Mouse (Mus musculus) midbrain, embryonic 14.5 days (tissue): ENCODE measurements around the gene Ppef2. TPM values are rescaled to one million over a fixed set of nuclear protein-coding genes. Genes with fewer than 3 reads are reported as not detected.

Experiments
- ATAC-seq: fragments of 200-750 bp; cut with Nextera tagmentation; 2 replicates; pipeline ENCODE4 v1.8.0; 2017; ENCODE audit warnings: moderate number of reproducible peaks, moderate library complexity; ENCODE audit not compliant: low FRiP score, low TSS enrichment
- DNase-seq: peaks from one replicate; pipeline ENCODE4 v3.0.0-alpha.2; 2015
- H3K27ac ChIP-seq: fragments of 300-500 bp; sonication (generic); replicated peaks from 2 replicates; pipeline ENCODE4 v1.5.1; 2014; ENCODE audit warnings: mild to moderate bottlenecking, low read depth, low read length, moderate library complexity
- H3K27me3 ChIP-seq: fragments of 300-500 bp; sonication (generic); 2 replicates; pipeline ENCODE4 v1.6.1; 2014; ENCODE audit warnings: low read length, control low read depth, mixed read lengths; ENCODE audit not compliant: control insufficient read depth, insufficient read depth
- H3K36me3 ChIP-seq: fragments of 300-500 bp; sonication (generic); 2 replicates; pipeline ENCODE4 v1.6.1; 2014; ENCODE audit warnings: low read length, control low read depth; ENCODE audit not compliant: control insufficient read depth, insufficient read depth
- H3K4me1 ChIP-seq: fragments of 300-500 bp; sonication (generic); 2 replicates; pipeline ENCODE4 v1.6.1; 2014; ENCODE audit warnings: mild to moderate bottlenecking, antibody characterized with exemption, low read length, control low read depth; ENCODE audit not compliant: control insufficient read depth, insufficient read depth
- H3K4me2 ChIP-seq: fragments of 300-500 bp; sonication (generic); 2 replicates; pipeline ENCODE4 v1.6.1; 2014; ENCODE audit warnings: mild to moderate bottlenecking, low read length, moderate library complexity
- H3K4me3 ChIP-seq: fragments of 300-500 bp; sonication (generic); replicated peaks from 2 replicates; pipeline ENCODE4 v1.5.1; 2014; ENCODE audit warnings: low read depth, low read length
- H3K9ac ChIP-seq: fragments of 300-500 bp; sonication (generic); replicated peaks from 2 replicates; pipeline ENCODE4 v1.6.1; 2014; ENCODE audit warnings: mild to moderate bottlenecking, low read length, moderate library complexity
- H3K9me3 ChIP-seq: fragments of 300-500 bp; sonication (generic); 2 replicates; pipeline ENCODE4 v1.6.1; 2016; ENCODE audit warnings: low read length, control low read depth, mixed read lengths; ENCODE audit not compliant: control insufficient read depth
- WGBS: fragments of 180-500 bp; shearing (Covaris S2); extraction: QIAGEN DNeasy Blood & Tissue Kit; methylation state at CpG from one replicate; pipeline ENCODE4 v1.1.7; 2014; 5-methylcytosine and 5-hydroxymethylcytosine counted together
- polyA plus RNA-seq: library from polyadenylated mRNA; unstranded; fragments of >200 nt; fragmentation: Nextera tagmentation; extraction: Ambion mirVana; gene quantifications from 2 replicates; pipeline ENCODE4 v1.2.1, GENCODE M21; 2014

The Ppef2 gene
- polyA plus RNA-seq, 1 experiment from 2014 or later, result 0.43 TPM

DNA sequence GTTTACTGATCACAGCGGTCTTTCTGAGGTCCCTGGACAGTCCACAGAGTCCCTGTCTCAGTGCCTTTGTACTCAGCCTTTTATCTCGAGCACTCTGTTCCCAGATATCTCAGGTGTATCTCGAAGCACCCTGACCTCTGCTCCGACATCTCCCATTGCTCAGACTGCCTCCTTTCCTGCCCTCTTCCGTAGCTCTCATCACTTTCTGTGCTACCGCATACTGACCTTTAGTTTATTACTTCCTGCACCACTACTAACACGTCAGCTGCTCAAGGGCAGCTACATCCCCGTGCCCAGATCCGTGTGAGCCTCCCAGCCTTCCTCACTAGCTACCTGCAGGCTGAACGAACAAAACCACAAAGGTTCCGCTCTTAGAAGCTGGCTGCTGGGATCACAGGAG is 7.5 kb downstream of the Ppef2 start:
- no peak for DNase-seq
- no peak overlapping the region for H3K4me2 ChIP-seq
- ATAC-seq, result no peak
- no peak overlapping the region for H3K4me3 ChIP-seq
- H3K36me3 ChIP-seq, result no peaks in the 10 kb centered on the region
- H3K27ac ChIP-seq, result no peak overlapping the region
- no peaks in the 10 kb centered on the region for H3K9me3 ChIP-seq
- no peaks in the 10 kb centered on the region for H3K4me1 ChIP-seq
- H3K27me3 ChIP-seq, result no peaks in the 10 kb centered on the region
- whole genome bisulfite sequencing, result 88% methylated on average over 11 of the region's 11 CpGs
- no peak overlapping the region for H3K9ac ChIP-seq

- Histone ChIP-seq H3K9me3 (no peaks in the 10 kb centered on the region), H3K4me2 (no peak overlapping the region), H3K27me3 (no peaks in the 10 kb centered on the region), H3K36me3 (no peaks in the 10 kb centered on the region), H3K4me3 (no peak overlapping the region), H3K4me1 (no peaks in the 10 kb centered on the region), H3K9ac (no peak overlapping the region), H3K27ac (no peak overlapping the region)
- WGBS, result 92% methylated on average over 9 of the region's 9 CpGs
- ATAC-seq, result no peak
- no peak for DNase-seq
Measured at GRCm38 (mm10) chr5:92245483-92245882, 10.6 kb downstream of the Ppef2 start.

GRCm38 (mm10) chr5:92244900-92245299 is 11.2 kb downstream of the Ppef2 start:
- no peaks in the 10 kb centered on the region for H3K36me3 ChIP-seq
- H3K27ac ChIP-seq, result no peak overlapping the region
- no peak overlapping the region for H3K9ac ChIP-seq
- over 99% methylated on average over 2 of the region's 2 CpGs for WGBS
- no peak overlapping the region for H3K4me3 ChIP-seq
- no peaks in the 10 kb centered on the region for H3K4me1 ChIP-seq
- DNase-seq (no peak), ATAC-seq (no peak)
- no peaks in the 10 kb centered on the region for H3K9me3 ChIP-seq
- H3K27me3 ChIP-seq, result no peaks in the 10 kb centered on the region
- H3K4me2 ChIP-seq, result no peak overlapping the region

- Histone ChIP-seq H3K4me3 (no peak overlapping the region), H3K4me2 (no peak overlapping the region), H3K36me3 (no peaks in the 10 kb centered on the region), H3K4me1 (no peaks in the 10 kb centered on the region), H3K27ac (no peak overlapping the region), H3K9ac (no peak overlapping the region), H3K27me3 (no peaks in the 10 kb centered on the region), H3K9me3 (no peaks in the 10 kb centered on the region)
- 95% methylated on average over 12 of the region's 12 CpGs for WGBS
- DNase-seq, result no peak
- ATAC-seq, result no peak
Measured at GRCm38 (mm10) chr5:92240769-92241168, 15.3 kb downstream of the Ppef2 start.

DNA sequence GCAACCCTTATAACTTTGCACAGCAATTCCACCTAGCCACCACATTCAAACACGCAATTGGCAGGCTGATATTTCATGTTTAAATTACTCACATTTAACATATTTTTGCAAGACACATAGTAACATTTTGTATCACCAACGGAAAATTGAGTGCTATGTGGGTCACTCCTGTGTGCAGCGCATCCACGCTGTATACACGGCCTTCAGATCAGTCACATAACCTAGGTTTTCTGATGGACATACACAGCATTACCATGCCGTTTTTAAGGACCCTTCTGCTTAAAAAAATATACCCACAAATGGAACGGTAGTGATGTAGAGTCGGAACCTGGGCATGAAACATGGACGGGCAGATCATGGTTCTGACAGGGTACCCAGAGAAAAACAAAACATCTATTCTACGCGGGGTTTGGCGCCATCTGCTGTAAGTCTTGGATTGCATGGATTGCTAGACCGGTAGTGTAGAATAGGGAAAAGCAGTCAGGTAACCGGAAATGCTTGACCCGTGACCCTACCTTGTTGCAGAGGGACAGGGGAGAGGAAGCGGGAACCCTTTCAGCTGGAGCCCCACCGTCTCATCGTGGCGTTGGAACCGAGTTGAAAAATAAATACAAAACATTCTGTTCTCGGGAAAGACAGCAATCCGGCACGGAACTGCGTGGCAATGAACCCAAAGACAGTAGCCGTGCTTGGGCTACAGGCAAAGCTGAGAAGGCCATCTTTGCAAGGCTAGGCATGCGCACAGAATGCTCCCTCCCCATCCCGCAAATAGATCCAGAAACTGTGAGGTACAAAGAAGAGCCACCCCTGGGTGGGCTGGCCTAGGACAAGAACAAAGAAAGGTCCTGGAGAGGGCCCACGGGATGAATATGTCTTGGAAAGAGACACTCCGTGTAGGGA is 16.5 kb downstream of the Ppef2 start:
- WGBS, result 38% methylated on average over 29 of the region's 29 CpGs

GRCm38 (mm10) chr5:92234939-92235557 is 21.0 kb downstream of the Ppef2 start:
- WGBS, result 80% methylated on average over 5 of the region's 5 CpGs
- no peak for ATAC-seq

More for the DNA sequence above, 16.5 kb downstream of the Ppef2 start:
- Histone ChIP-seq H3K9ac (no peak overlapping the region), H3K9me3 (no peaks in the 10 kb centered on the region), H3K4me3 (no peak overlapping the region), H3K4me1 (no peaks in the 10 kb centered on the region), H3K27me3 (no peaks in the 10 kb centered on the region), H3K36me3 (no peaks in the 10 kb centered on the region), H3K27ac (no peak overlapping the region), H3K4me2 (peak overlapping the region; percentile 16)
- ATAC-seq (peak; percentile 57), DNase-seq (peak; percentile 90)

DNA sequence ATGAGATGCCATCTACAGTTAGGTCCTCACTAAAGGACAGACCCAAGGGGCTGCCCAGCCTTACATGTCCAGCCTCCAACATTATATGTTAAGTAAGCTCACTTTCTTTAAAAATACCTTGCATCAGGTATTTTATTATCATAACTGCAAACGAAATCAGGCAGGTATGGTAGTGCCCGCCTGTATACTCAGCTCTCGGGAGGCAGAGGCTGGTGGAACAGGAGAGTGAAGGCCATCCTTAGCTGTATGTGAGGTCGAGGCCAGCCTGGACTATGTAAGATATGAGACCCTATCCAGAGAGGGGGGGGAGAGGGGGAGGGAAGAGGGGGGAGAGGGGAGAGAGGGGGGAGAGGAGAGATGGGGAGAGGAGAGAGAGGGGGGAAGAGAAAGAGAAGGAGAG is 22.7 kb downstream of the Ppef2 start:
- no peak overlapping the region for H3K9ac ChIP-seq
- H3K27me3 ChIP-seq, result no peaks in the 10 kb centered on the region
- WGBS, result 93% methylated on average over 4 of the region's 4 CpGs
- DNase-seq, result no peak
- no peak overlapping the region for H3K27ac ChIP-seq
- H3K4me3 ChIP-seq, result no peak overlapping the region
- H3K36me3 ChIP-seq, result no peaks in the 10 kb centered on the region
- H3K9me3 ChIP-seq, result no peaks in the 10 kb centered on the region
- no peak; the same call in 1 of the 2 replicates for ATAC-seq
- no peak overlapping the region for H3K4me2 ChIP-seq
- H3K4me1 ChIP-seq, result no peaks in the 10 kb centered on the region

More at GRCm38 (mm10) chr5:92234939-92235557, 21.0 kb downstream of the Ppef2 start:
- no peak for DNase-seq
- H3K4me2 ChIP-seq, result no peak overlapping the region
- no peaks in the 10 kb centered on the region for H3K9me3 ChIP-seq
- no peak overlapping the region for H3K4me3 ChIP-seq
- no peaks in the 10 kb centered on the region for H3K4me1 ChIP-seq
- H3K9ac ChIP-seq, result no peak overlapping the region
- H3K36me3 ChIP-seq, result no peaks in the 10 kb centered on the region
- no peaks in the 10 kb centered on the region for H3K27me3 ChIP-seq
- H3K27ac ChIP-seq, result no peak overlapping the region

GRCm38 (mm10) chr5:92231836-92232235 is 24.2 kb downstream of the Ppef2 start:
- WGBS, result 82% methylated on average over 10 of the region's 10 CpGs
- no peak overlapping the region for H3K4me2 ChIP-seq
- no peaks in the 10 kb centered on the region for H3K4me1 ChIP-seq
- no peaks in the 10 kb centered on the region for H3K9me3 ChIP-seq
- no peaks in the 10 kb centered on the region for H3K36me3 ChIP-seq
- no peaks in the 10 kb centered on the region for H3K27me3 ChIP-seq
- ATAC-seq, result no peak
- no peak overlapping the region for H3K9ac ChIP-seq
- no peak overlapping the region for H3K4me3 ChIP-seq
- no peak overlapping the region for H3K27ac ChIP-seq
- DNase-seq, result no peak

DNA sequence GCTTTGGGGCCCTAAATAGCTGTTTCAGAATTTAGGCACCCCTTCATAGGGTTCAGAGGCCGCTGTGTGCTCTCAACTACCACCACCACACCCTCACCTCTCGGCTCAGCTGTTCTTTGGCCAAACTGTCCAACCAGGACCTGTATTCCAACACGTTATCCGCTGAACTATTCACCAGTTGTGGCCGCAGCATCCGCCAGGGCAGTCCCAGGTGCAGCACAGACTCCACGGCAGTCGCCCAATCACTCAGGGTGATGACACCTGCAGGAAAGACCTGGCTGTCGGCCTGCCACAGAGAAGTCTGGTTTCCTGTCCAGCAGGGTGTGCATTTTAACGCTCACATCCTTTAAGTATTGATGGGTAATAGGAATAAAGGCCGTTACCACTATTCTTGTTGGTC is 25.8 kb downstream of the Ppef2 start:
- Histone ChIP-seq H3K4me2 (no peak overlapping the region), H3K36me3 (no peaks in the 10 kb centered on the region), H3K27ac (no peak overlapping the region), H3K4me1 (no peaks in the 10 kb centered on the region), H3K27me3 (no peaks in the 10 kb centered on the region), H3K4me3 (no peak overlapping the region), H3K9me3 (no peaks in the 10 kb centered on the region), H3K9ac (no peak overlapping the region)
- ATAC-seq, result no peak
- no peak for DNase-seq
- 83% methylated on average over 11 of the region's 11 CpGs for WGBS
